Mouse (Mus musculus) CH12.LX (cell line): ENCODE results near the gene Fermt3. TPM values are rescaled to one million over a fixed set of nuclear protein-coding genes. Genes with fewer than 3 reads are reported as not detected.
"Not testable (repeated sequence)": the region's sequence is repeated elsewhere in the genome, so short reads cannot be mapped to it uniquely, and the experiment has no call there.

Experiments
- DNase-seq: peaks from one replicate; pipeline ENCODE4 v3.0.0-alpha.2; 2013; ENCODE audit errors: extremely low read depth
- H3K27ac ChIP-seq: 2 replicates; pipeline ENCODE4 v1.5.1; 2012; ENCODE audit warnings: low read depth, mild to moderate bottlenecking, control low read depth, moderate library complexity; ENCODE audit not compliant: insufficient read depth
- H3K27me3 ChIP-seq: replicated peaks from 2 replicates; pipeline ENCODE3; 2012; ENCODE audit warnings: inconsistent platforms
- H3K36me3 ChIP-seq, 2 experiments: replicated peaks in 1 of 2; 2 replicates each; pipeline versions ENCODE3 to v1.6.1; 2012; ENCODE audit warnings: inconsistent platforms in 1 of 2, low read length in 1 of 2, mild to moderate bottlenecking in 1 of 2, mixed read lengths in 1 of 2, moderate library complexity in 1 of 2; ENCODE audit not compliant: control insufficient read depth in 1 of 2, insufficient read depth in 1 of 2
- H3K4me1 ChIP-seq, 2 experiments: 2 replicates each; pipeline ENCODE4 v1.6.1; 2012; ENCODE audit warnings: inconsistent platforms in 1 of 2, moderate library complexity in 1 of 2; ENCODE audit not compliant: insufficient read depth in 2 of 2, control insufficient read depth in 1 of 2
- H3K4me2 ChIP-seq: 2 replicates; pipeline ENCODE4 v1.6.1; 2012; ENCODE audit warnings: low read depth, mild to moderate bottlenecking, control low read depth; ENCODE audit not compliant: poor library complexity, insufficient read depth, severe bottlenecking
- H3K4me3 ChIP-seq, 3 experiments: fragments of 150-350 bp in 1 of 3; sonication (generic) in 1 of 3; replicated peaks in 1 of 3; 2 replicates each; pipeline versions ENCODE3 to v1.5.1; 2011 to 2012; ENCODE audit warnings: low read depth in 2 of 3, low read length in 2 of 3, mild to moderate bottlenecking in 2 of 3, moderate library complexity in 2 of 3, control low read depth in 1 of 3, improper control_type of control experiment in 1 of 3, inconsistent platforms in 1 of 3, mixed read lengths in 1 of 3; ENCODE audit not compliant: poor library complexity in 1 of 3
- H3K79me2 ChIP-seq: replicated peaks from 2 replicates; pipeline ENCODE4 v1.6.1; 2012; ENCODE audit warnings: mild to moderate bottlenecking, moderate library complexity; ENCODE audit not compliant: control insufficient read depth, poor library complexity, insufficient read depth, severe bottlenecking; ENCODE audit errors: extremely low read depth
- H3K9ac ChIP-seq: 2 replicates; pipeline ENCODE4 v1.6.1; 2012; ENCODE audit warnings: low read depth, mild to moderate bottlenecking, control low read depth, moderate library complexity; ENCODE audit not compliant: insufficient read depth
- H3K9me3 ChIP-seq: replicated peaks from 2 replicates; pipeline ENCODE3; 2012; ENCODE audit warnings: low read length, inconsistent platforms, mixed read lengths
- CHD1 ChIP-seq: IDR thresholded peaks from 2 replicates; pipeline ENCODE4 v1.6.1; 2012; ENCODE audit warnings: low read depth, low read length, improper control_type of control experiment, inconsistent platforms
- CTCF ChIP-seq, 2 experiments: IDR thresholded peaks in 1 of 2; conservative IDR thresholded peaks in 1 of 2; 2 replicates each; pipeline ENCODE4 v1.5.1; 2011 to 2012; ENCODE audit warnings: low read depth in 2 of 2, low read length in 2 of 2, improper control_type of control experiment in 1 of 2, inconsistent platforms in 1 of 2, mild to moderate bottlenecking in 1 of 2, moderate library complexity in 1 of 2
- EP300 ChIP-seq: IDR thresholded peaks from 2 replicates; pipeline ENCODE4 v1.6.1; 2011; ENCODE audit warnings: low read length, improper control_type of control experiment
- ETS1 ChIP-seq: conservative IDR thresholded peaks from 2 replicates; pipeline ENCODE4 v1.6.1; 2012; ENCODE audit warnings: low read depth, mild to moderate bottlenecking, inconsistent platforms, low read length, improper control_type of control experiment, moderate library complexity
- GABPA ChIP-seq: IDR thresholded peaks from 2 replicates; pipeline ENCODE4 v1.6.1; 2012; ENCODE audit warnings: low read depth, low read length, improper control_type of control experiment, inconsistent platforms; ENCODE audit not compliant: insufficient replicate concordance
- IRF4 ChIP-seq: IDR thresholded peaks from 2 replicates; pipeline ENCODE4 v1.6.1; 2014; ENCODE audit warnings: low read depth, mild to moderate bottlenecking, inconsistent platforms, low read length, improper control_type of control experiment
- JUN ChIP-seq: IDR thresholded peaks from 2 replicates; pipeline ENCODE4 v1.6.1; 2011; ENCODE audit warnings: low read depth, mild to moderate bottlenecking, low read length, improper control_type of control experiment, moderate library complexity; ENCODE audit not compliant: insufficient read depth
- JUND ChIP-seq: conservative IDR thresholded peaks from 2 replicates; pipeline ENCODE4 v1.6.1; 2011; ENCODE audit warnings: low read depth, low read length, improper control_type of control experiment
- KAT2A ChIP-seq: IDR thresholded peaks from 2 replicates; pipeline ENCODE4 v1.6.1; 2012; ENCODE audit warnings: low read length, improper control_type of control experiment, inconsistent platforms; ENCODE audit not compliant: insufficient replicate concordance
- MAX ChIP-seq: IDR thresholded peaks from 2 replicates; pipeline ENCODE4 v1.6.1; 2011; ENCODE audit warnings: low read length, improper control_type of control experiment
- MXI1 ChIP-seq: IDR thresholded peaks from 2 replicates; pipeline ENCODE4 v1.6.1; 2011; ENCODE audit warnings: mild to moderate bottlenecking, low read depth, low read length, improper control_type of control experiment
- MYC ChIP-seq: IDR thresholded peaks from 2 replicates; pipeline ENCODE4 v1.6.1; 2011; ENCODE audit warnings: low read depth, mild to moderate bottlenecking, improper control_type of control experiment, low read length
- NRF1 ChIP-seq: IDR thresholded peaks from 2 replicates; pipeline ENCODE4 v1.6.1; 2014; ENCODE audit warnings: low read depth, mild to moderate bottlenecking, inconsistent platforms, low read length, improper control_type of control experiment, moderate library complexity
- POLR2A ChIP-seq: IDR thresholded peaks from 2 replicates; pipeline ENCODE4 v1.6.1; 2011; ENCODE audit warnings: low read depth, mild to moderate bottlenecking, improper control_type of control experiment, low read length
- POLR2AphosphoS2 ChIP-seq: IDR thresholded peaks from 2 replicates; pipeline ENCODE4 v1.6.1; 2011; ENCODE audit warnings: low read depth, low read length, improper control_type of control experiment
- RCOR1 ChIP-seq: conservative IDR thresholded peaks from 2 replicates; pipeline ENCODE4 v1.6.1; 2012; ENCODE audit warnings: low read depth, mild to moderate bottlenecking, inconsistent platforms, low read length, improper control_type of control experiment
- SIN3A ChIP-seq: IDR thresholded peaks from 2 replicates; pipeline ENCODE4 v1.6.1; 2012; ENCODE audit warnings: low read length, improper control_type of control experiment, inconsistent platforms
- TBP ChIP-seq: conservative IDR thresholded peaks from 2 replicates; pipeline ENCODE4 v1.6.1; 2011; ENCODE audit warnings: low read depth, low read length, improper control_type of control experiment
- TCF12 ChIP-seq: IDR thresholded peaks from 2 replicates; pipeline ENCODE4 v1.6.1; 2014; ENCODE audit warnings: low read depth, mild to moderate bottlenecking, inconsistent platforms, low read length, improper control_type of control experiment
- UBTF ChIP-seq: IDR thresholded peaks from 2 replicates; pipeline ENCODE4 v1.6.1; 2012; ENCODE audit warnings: low read depth, mild to moderate bottlenecking, inconsistent platforms, low read length, improper control_type of control experiment, moderate library complexity
- USF1 ChIP-seq: IDR thresholded peaks from 2 replicates; pipeline ENCODE4 v1.6.1; 2014; ENCODE audit warnings: low read depth, mild to moderate bottlenecking, inconsistent platforms, low read length, improper control_type of control experiment
- dilution Hi-C: fragments of 300-500 bp; cut with MboI; formaldehyde crosslinking; loops from 2 replicates; pipeline ENCODE4 v1.14.3; 2020; ENCODE audit warnings: low sequenced_read_pairs; ENCODE audit not compliant: extremely low pct_unique_long_range_greater_than_20kb, extremely low pct_ligation_motif_present
- in situ Hi-C: fragments of 300-500 bp; cut with MboI; formaldehyde crosslinking; loops from 3 replicates; pipeline ENCODE4 v1.14.3; 2019; ENCODE audit warnings: low sequenced_read_pairs, low pct_ligation_motif_present, low pct_unique_long_range_greater_than_20kb, mixed read lengths
- polyA plus RNA-seq: library from polyadenylated mRNA; unstranded; fragments of >175 nt; gene quantifications from 2 replicates; pipeline ENCODE4 v1.2.1, GENCODE M21; 2012; ENCODE audit warnings: low read depth; ENCODE audit not compliant: insufficient read length
- total RNA-seq, 2 experiments: library from RNA; depleted of rRNA; stranded (reverse); fragments of 300-350 nt in 1 of 2; fragments of >200 nt in 1 of 2; gene quantifications; 2 replicates each; pipeline ENCODE4 v1.2.3; 2012 to 2014

Fermt3 gene
- total and polyA plus RNA-seq, 3 experiments = 47.0 to 65.1 (median 57.4) TPM

- TF ChIP-seq MYC = peak; percentile 49; the same call in 1 of the 2 replicates
- TF ChIP-seq MXI1 = peak; percentile 84; the same call in 1 of the 2 replicates
These were observed 37.2 kb upstream of the Fermt3 start, which contains the start of gene Macrod1 (continued) for GRCm38 (mm10) chr19:7056248-7057087.

- no peak for TF ChIP-seq NRF1
- peak in 1 of 2 experiments; percentile 34; a peak in 2 of 4 replicates for TF ChIP-seq CTCF (conservative IDR thresholded peaks at IDR 0.05 in 1 of 2, IDR thresholded peaks at IDR 0.05 in 1 of 2; ENCODE audit: low read depth in 2 of 2, low read length in 2 of 2)
- peaks cover 78% of the 10 kb centered on the region for H3K27me3 ChIP-seq
- dilution Hi-C loops (no loop called here), in situ Hi-C loops (loop anchor here (5.0 to 25.0 kb wide), 2 partner anchors 152 to 357 kb away; partner anchors contain the start of genes 2700081O15Rik and Otub1)
- no peaks in the 10 kb centered on the region for H3K79me2 ChIP-seq
- H3K4me3 ChIP-seq = no peak overlapping the region
- no peaks in the 10 kb centered on the region for H3K36me3 ChIP-seq
- H3K4me2 ChIP-seq = no peak overlapping the region
- H3K9ac ChIP-seq = no peak overlapping the region
- no peak overlapping the region for H3K27ac ChIP-seq
- H3K4me1 ChIP-seq = peaks cover 9 to 22% of the 10 kb centered on the region in 2 experiments
- peaks cover 6% of the 10 kb centered on the region for H3K9me3 ChIP-seq
- no peak for DNase-seq
These were observed 35.9 kb upstream of the Fermt3 start for GRCm38 (mm10) chr19:7055173-7055572.

GRCm38 (mm10) chr19:7054772-7055171 is 35.5 kb upstream of the Fermt3 start:
- no peak overlapping the region for H3K4me2 ChIP-seq
- no peak overlapping the region for H3K27ac ChIP-seq
- H3K27me3 ChIP-seq = peaks cover 78% of the 10 kb centered on the region
- in situ Hi-C loops (loop anchor here (5.0 to 25.0 kb wide), 2 partner anchors 153 to 358 kb away; partner anchors contain the start of genes 2700081O15Rik and Otub1), dilution Hi-C loops (no loop called here)
- H3K36me3 ChIP-seq = no peaks in the 10 kb centered on the region
- no peak overlapping the region for H3K9ac ChIP-seq
- peaks cover 9% of the 10 kb centered on the region for H3K9me3 ChIP-seq
- no peak for DNase-seq
- H3K4me1 ChIP-seq = peaks cover 9 to 22% of the 10 kb centered on the region in 2 experiments
- H3K79me2 ChIP-seq = no peaks in the 10 kb centered on the region
- H3K4me3 ChIP-seq = no peak overlapping the region
- no peak for TF ChIP-seq GABPA
- TF ChIP-seq USF1 = no peak
- TF ChIP-seq TBP = no peak
- TF ChIP-seq IRF4 = no peak
- TF ChIP-seq JUN = no peak
- no peak for TF ChIP-seq TCF12
- TF ChIP-seq RCOR1 = no peak
- TF ChIP-seq SIN3A = no peak
- TF ChIP-seq JUND = no peak
- no peak for TF ChIP-seq KAT2A
- no peak for TF ChIP-seq POLR2AphosphoS2
- TF ChIP-seq MAX = no peak
- TF ChIP-seq UBTF = no peak
- TF ChIP-seq EP300 = no peak
- no peak for TF ChIP-seq POLR2A
- TF ChIP-seq ETS1 = no peak
- no peak for TF ChIP-seq CHD1

GRCm38 (mm10) chr19:7053382-7053781 is 34.1 kb upstream of the Fermt3 start:
- in situ Hi-C loops = loop anchor here (25.0 kb wide), 1 partner anchor 359 kb away; the partner anchor contains the start of gene 2700081O15Rik
- H3K36me3 ChIP-seq, H3K4me3 ChIP-seq, DNase-seq, H3K27ac ChIP-seq, H3K4me2 ChIP-seq, dilution Hi-C loops, H3K79me2 ChIP-seq, H3K9ac ChIP-seq: not testable (repeated sequence)
- Histone ChIP-seq H3K27me3 (peaks cover 77% of the 10 kb centered on the region), H3K9me3 (peaks cover 12% of the 10 kb centered on the region), H3K4me1 (peaks cover 9 to 22% of the 10 kb centered on the region in 2 experiments)
